Mouse (Mus musculus) testis, adult 2 months (tissue): ENCODE results near the gene Fam90a1a. TPM values are rescaled to one million over a fixed set of nuclear protein-coding genes. Genes with fewer than 3 reads are reported as not detected.

Source experiments
- H3K27ac ChIP-seq: fragments of 200-500 bp; 2 replicates; pipeline ENCODE4 v1.5.1; 2012; ENCODE audit warnings: low read depth, low read length; ENCODE audit not compliant: control insufficient read depth, insufficient read depth
- H3K27me3 ChIP-seq: fragments of 200-500 bp; 2 replicates; pipeline ENCODE4 v1.6.1; 2012; ENCODE audit warnings: mild to moderate bottlenecking, low read length, moderate library complexity; ENCODE audit not compliant: control insufficient read depth, insufficient read depth
- H3K36me3 ChIP-seq: fragments of 200-500 bp; 2 replicates; pipeline ENCODE4 v1.6.1; 2012; ENCODE audit warnings: mild to moderate bottlenecking, low read length; ENCODE audit not compliant: control insufficient read depth, insufficient read depth
- H3K4me1 ChIP-seq: fragments of 200-500 bp; 2 replicates; pipeline ENCODE4 v1.6.1; 2012; ENCODE audit warnings: low read length; ENCODE audit not compliant: control insufficient read depth, insufficient read depth
- H3K4me3 ChIP-seq: fragments of 200-500 bp; 2 replicates; pipeline ENCODE4 v1.5.1; 2012; ENCODE audit warnings: low read depth, mild to moderate bottlenecking, low read length, moderate library complexity, mixed read lengths; ENCODE audit not compliant: control insufficient read depth
- CTCF ChIP-seq: fragments of 200-500 bp; IDR thresholded peaks from 2 replicates; pipeline ENCODE4 v1.5.1; 2012; ENCODE audit warnings: low read depth, mild to moderate bottlenecking, inconsistent platforms, low read length, moderate library complexity; ENCODE audit not compliant: control insufficient read depth, insufficient read depth, insufficient replicate concordance
- POLR2A ChIP-seq: fragments of 200-500 bp; IDR thresholded peaks from 2 replicates; pipeline ENCODE4 v1.6.1; 2012; ENCODE audit warnings: low read depth, mild to moderate bottlenecking, inconsistent platforms, low read length, moderate library complexity; ENCODE audit not compliant: control insufficient read depth
- polyA plus RNA-seq: library from polyadenylated mRNA; depleted of rRNA; stranded (reverse); fragments of >200 nt; gene quantifications from 2 replicates; pipeline ENCODE4 v1.2.3, GENCODE M21; 2012; rRNA removed

The Fam90a1a gene
- polyA plus RNA-seq, 1 experiment = not detected

DNA sequence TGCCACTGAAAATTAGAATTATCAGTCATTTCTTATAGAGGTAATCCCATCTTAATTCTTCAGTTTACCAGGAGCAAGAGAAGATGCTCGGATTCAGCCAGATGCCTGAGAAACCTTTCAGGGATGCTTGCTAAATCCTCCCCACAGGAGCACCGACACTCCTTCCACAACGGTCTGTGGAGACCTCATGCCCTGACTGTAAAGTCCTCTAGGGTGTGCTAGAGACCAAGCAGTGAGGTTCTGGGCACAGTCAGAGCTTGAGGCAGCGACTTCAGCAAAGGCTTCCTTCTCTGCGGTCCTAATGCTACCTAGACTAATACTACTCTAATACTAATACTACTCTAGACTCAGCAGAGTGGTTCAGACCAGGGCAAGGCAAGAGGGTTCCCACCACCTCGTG, 33.7 kb downstream of the Fam90a1a start:
- TF ChIP-seq POLR2A (no peak), CTCF (peak; percentile 70; the same call in 1 of the 2 replicates)
- no peak overlapping the region for H3K4me3 ChIP-seq
- no peaks in the 10 kb centered on the region; the same call in 1 of the 2 replicates for H3K4me1 ChIP-seq
- no peak overlapping the region for H3K27ac ChIP-seq
- H3K27me3 ChIP-seq = no peaks in the 10 kb centered on the region
- H3K36me3 ChIP-seq = no peaks in the 10 kb centered on the region

DNA sequence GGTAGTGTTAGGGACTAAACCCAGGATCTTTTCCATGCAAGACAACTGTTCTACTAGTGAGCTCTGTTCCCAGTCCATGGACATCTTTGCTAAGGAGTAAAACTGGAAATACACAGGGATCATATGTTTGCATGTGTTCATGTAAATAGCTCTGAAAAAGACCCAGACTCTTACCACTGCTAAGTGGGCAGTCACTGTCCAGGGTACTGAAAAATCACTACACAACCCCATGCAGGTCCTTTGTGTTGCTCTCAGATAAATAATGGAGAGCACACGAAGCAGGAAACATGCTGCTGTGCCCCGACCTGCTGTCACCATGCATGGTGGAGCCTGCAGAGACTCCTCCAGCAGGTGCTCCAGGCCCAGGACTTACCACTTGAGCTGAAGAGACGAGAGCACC, 36.7 kb downstream of the Fam90a1a start:
- TF ChIP-seq POLR2A = no peak
- TF ChIP-seq CTCF = no peak
- Histone ChIP-seq H3K27me3 (no peaks in the 10 kb centered on the region), H3K27ac (no peak overlapping the region), H3K4me1 (no peaks in the 10 kb centered on the region; the same call in 1 of the 2 replicates), H3K36me3 (no peaks in the 10 kb centered on the region), H3K4me3 (no peak overlapping the region)

DNA sequence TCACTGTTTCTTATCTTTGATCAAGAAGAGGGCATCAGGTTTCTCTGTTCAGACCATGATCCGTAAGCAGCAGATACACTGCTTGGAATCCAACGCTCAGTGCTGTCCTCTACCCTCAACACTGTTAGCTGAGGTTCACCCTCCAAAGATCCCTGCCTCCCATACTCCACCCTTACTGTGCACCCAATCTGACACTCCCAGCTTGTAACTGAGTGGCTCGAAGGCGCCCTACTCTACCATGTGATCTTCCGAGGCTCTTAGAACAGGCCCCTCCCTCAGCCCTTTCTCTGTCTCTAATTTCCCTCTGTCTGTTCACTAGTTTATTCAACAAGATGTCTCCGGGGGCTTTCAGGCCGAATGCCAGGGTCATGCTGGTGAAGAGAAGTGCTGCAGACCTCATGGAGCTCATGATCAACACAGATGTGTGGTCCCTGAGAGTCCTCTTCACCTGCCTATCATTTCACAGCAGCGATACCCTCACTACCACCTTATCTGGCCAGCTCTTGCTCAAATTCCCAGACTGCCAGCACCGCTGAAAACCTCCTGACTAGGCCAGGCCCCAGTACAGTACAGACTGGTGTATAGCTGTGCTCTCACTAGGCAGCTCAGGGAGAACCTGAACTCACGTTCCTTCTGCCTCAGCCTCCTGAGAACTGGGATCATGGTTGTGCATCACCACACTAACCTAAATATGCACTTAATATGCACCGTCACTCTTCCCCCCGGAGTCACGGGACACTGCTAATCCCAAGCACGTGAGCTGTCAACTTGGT, 46.4 kb downstream of the Fam90a1a start:
- Histone ChIP-seq H3K27ac (no peak overlapping the region), H3K27me3 (no peaks in the 10 kb centered on the region)
- TF ChIP-seq POLR2A = no peak
- no peak for TF ChIP-seq CTCF

DNA sequence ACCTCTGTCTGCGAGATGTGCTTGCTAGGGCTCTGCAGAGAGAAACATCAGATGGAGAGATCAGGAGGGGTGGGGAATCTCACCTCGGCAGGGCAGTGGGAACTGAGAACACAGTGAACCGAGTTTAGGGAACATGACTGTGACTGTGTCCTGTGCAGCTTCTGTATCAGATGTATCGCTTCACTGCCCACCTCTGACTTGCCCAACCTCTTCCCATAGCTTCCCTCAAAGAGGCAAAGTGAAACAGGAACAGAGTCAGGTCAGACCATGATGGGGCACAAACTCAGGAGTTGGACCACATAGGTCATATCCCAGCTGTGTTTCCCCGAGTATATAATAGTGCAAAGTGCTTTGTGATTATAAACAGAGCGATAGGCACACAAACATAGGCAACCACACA, 47.9 kb downstream of the Fam90a1a start:
- no peak overlapping the region for H3K27ac ChIP-seq
- no peaks in the 10 kb centered on the region for H3K4me1 ChIP-seq
- H3K36me3 ChIP-seq = no peaks in the 10 kb centered on the region; the same call in 1 of the 2 replicates
- no peak overlapping the region for H3K4me3 ChIP-seq
- TF ChIP-seq CTCF = no peak
- no peak for TF ChIP-seq POLR2A
- H3K27me3 ChIP-seq = no peaks in the 10 kb centered on the region

More for the DNA sequence above, 46.4 kb downstream of the Fam90a1a start:
- no peaks in the 10 kb centered on the region; the same call in 1 of the 2 replicates for H3K36me3 ChIP-seq
- H3K4me1 ChIP-seq = no peaks in the 10 kb centered on the region
- no peak overlapping the region for H3K4me3 ChIP-seq

DNA sequence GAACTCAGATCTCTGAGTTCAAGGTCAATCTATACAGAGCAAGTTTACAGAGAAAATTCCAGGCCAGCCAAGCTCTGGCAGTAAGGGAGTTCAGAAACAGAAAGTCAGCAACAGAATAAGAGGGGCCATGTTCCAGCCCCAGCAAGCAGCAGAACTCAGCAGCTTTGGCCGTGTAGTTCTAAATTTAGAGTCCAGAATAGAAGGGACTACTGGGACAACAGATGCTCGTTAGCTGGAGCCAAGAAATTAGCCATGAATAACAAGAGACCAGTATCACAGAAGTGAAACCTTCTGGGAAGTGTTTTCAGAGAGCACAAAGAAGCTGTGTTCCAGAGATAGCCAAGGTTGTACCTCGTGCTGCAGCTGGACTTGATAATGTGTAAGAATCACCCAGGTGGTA, 50.9 kb downstream of the Fam90a1a start:
- no peaks in the 10 kb centered on the region; the same call in 1 of the 2 replicates for H3K36me3 ChIP-seq

DNA sequence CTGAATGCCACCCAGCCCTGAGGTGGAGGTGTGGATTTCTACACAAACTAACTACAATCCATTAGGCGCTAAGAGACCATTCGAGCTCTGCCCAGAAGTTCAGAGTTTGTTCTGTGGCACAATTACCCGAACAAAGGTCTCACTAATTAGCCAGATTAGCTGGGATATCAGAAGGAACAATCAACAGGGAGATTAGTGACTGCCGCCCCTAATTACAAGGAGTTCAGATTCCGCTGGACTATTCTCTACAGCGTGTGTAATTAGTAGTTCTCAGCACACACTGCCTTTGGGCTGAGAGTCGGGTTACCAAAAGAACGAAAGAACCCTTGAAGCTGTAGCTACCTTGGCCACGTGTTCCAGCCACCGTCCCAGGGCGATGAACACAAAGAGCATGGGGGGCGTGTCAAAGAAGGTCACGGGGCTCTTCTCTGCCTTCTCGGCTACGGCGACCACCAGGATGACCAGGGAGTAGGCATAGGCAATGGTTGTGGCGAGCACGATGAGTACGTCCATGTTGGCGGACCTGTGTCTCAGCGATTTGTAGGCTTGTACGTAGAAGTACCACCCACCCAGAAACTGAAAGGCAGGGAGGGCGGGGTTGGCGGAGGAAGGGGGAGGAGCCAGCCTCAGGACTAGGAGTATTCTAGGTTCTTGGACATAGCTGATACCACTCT, 54.7 kb downstream of the Fam90a1a start:
- no peak for TF ChIP-seq CTCF
- TF ChIP-seq POLR2A = no peak
- Histone ChIP-seq H3K27ac (no peak overlapping the region), H3K4me1 (no peaks in the 10 kb centered on the region; the same call in 1 of the 2 replicates), H3K36me3 (no peaks in the 10 kb centered on the region; the same call in 1 of the 2 replicates), H3K4me3 (no peak overlapping the region), H3K27me3 (no peaks in the 10 kb centered on the region)

More for the DNA sequence above, 50.9 kb downstream of the Fam90a1a start:
- Histone ChIP-seq H3K27me3 (no peaks in the 10 kb centered on the region), H3K4me3 (no peak overlapping the region), H3K4me1 (no peaks in the 10 kb centered on the region), H3K27ac (no peak overlapping the region)
- TF ChIP-seq POLR2A (no peak), CTCF (no peak)

Other genes with a start within 250 kb of the Fam90a1a start
- gene Defa24, start 224.2 kb upstream of the Fam90a1a start, polyA plus RNA-seq = not detected in 2 replicates
- not detected in 2 replicates for gene Defb50, start 135.2 kb upstream of the Fam90a1a start, polyA plus RNA-seq
- gene Defb2, start 118.8 kb upstream of the Fam90a1a start, polyA plus RNA-seq = 37.7 TPM in 1 of 2 replicates, not detected in the other
- 1.4 TPM in 1 of 2 replicates, not detected in the other for gene Defb10, start 99.8 kb upstream of the Fam90a1a start, polyA plus RNA-seq
- 5.1 TPM in 1 of 2 replicates, not detected in the other for gene Defb9, start 73.3 kb upstream of the Fam90a1a start, polyA plus RNA-seq
- gene Defb11, start 52.3 kb upstream of the Fam90a1a start, polyA plus RNA-seq = 67.6 TPM in 1 of 2 replicates, not detected in the other
- gene Defb15, start 26.0 kb upstream of the Fam90a1a start, polyA plus RNA-seq = 2.1 TPM in 1 of 2 replicates, not detected in the other
- not detected in 2 replicates for gene Defb35, start 20.4 kb upstream of the Fam90a1a start, polyA plus RNA-seq
- not detected in 2 replicates for gene Defb13, start 12.0 kb upstream of the Fam90a1a start, polyA plus RNA-seq
- gene Ccdc70, start 11.1 kb downstream of the Fam90a1a start, polyA plus RNA-seq = 43.4 and 56.2 TPM in 2 replicates
- gene Atp7b, start 101.6 kb downstream of the Fam90a1a start, polyA plus RNA-seq = 2.9 and 3.1 TPM in 2 replicates
- gene Alg11, start 102.0 kb downstream of the Fam90a1a start, polyA plus RNA-seq = 4.5 and 5.0 TPM in 2 replicates
- 0.31 and 0.40 TPM in 2 replicates for gene Nek5, start 166.3 kb downstream of the Fam90a1a start, polyA plus RNA-seq
- 0.96 and 1.0 TPM in 2 replicates for gene Nek3, start 207.7 kb downstream of the Fam90a1a start, polyA plus RNA-seq
- gene Ckap2, start 227.1 kb downstream of the Fam90a1a start, polyA plus RNA-seq = 6.6 and 6.7 TPM in 2 replicates
- 24.5 and 25.2 TPM in 2 replicates for gene Vps36, start 234.1 kb downstream of the Fam90a1a start, polyA plus RNA-seq